Mouse (Mus musculus) megakaryocyte-erythroid progenitor cell, adult 5 weeks (primary cell): ENCODE data around the gene Zfp869. TPM values are rescaled to one million over a fixed set of nuclear protein-coding genes. Genes with fewer than 3 reads are reported as not detected.

ENCODE experiments used
- polyA plus RNA-seq: library from polyadenylated mRNA; stranded (reverse); fragments of >175 nt; gene quantifications from 2 replicates; pipeline ENCODE4 v1.2.3, GENCODE M21; 2012

The Zfp869 gene
- polyA plus RNA-seq: 1.2 and 2.9 TPM in 2 replicates

DNA sequence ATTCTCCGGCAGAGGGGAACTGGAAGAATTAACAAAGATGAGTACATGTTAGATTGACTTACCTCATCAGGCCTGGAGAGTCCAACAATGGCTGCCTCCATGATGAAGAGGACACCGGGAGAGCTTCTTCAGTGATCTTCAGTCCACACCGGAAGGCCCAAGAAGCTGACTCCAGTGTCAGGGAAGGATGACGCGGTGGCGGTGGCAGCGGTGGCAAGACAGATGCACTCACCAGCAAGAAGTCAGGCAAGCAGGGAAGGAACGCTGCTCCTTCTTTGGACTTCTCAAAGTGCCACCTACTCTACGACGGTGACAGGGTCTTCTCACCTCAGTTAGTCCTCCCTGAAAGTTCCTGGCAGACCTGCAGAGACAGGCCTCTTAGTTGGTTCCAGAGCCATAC lies at the start of gene Zfp869:
Gene Zfp869, minus strand, starts transcription at position 101 of the 400 bp plus-strand sequence.

GRCm38 (mm10) chr8:69749544-69750454 lies 39.3 kb upstream of the Zfp869 start, which contains the start of gene Zfp963:
Gene Zfp963, minus strand, starts transcription at chr8:69749970.

Other genes starting within 250 kb of the Zfp869 start
- not detected in 2 replicates for gene Gm7697, start 187.7 kb downstream of the Zfp869 start, polyA plus RNA-seq
- 3.8 and 4.9 TPM in 2 replicates for gene Zfp868, start 85.2 kb downstream of the Zfp869 start, polyA plus RNA-seq
- not detected in 2 replicates for gene Zfp964, start 56.2 kb downstream of the Zfp869 start, polyA plus RNA-seq
- gene Zfp963, start 39.2 kb upstream of the Zfp869 start, polyA plus RNA-seq: 0.34 and 1.2 TPM in 2 replicates
- gene Gm20422, start 64.2 kb upstream of the Zfp869 start, polyA plus RNA-seq: 1.1 and 2.0 TPM in 2 replicates
- gene Atp13a1, start 80.4 kb upstream of the Zfp869 start, polyA plus RNA-seq: 66.9 and 72.1 TPM in 2 replicates
- gene Zfp866, start 80.5 kb upstream of the Zfp869 start, polyA plus RNA-seq: 0.95 and 1.9 TPM in 2 replicates
- 55.4 and 65.7 TPM in 2 replicates for gene Gmip, start 98.0 kb upstream of the Zfp869 start, polyA plus RNA-seq
- 1.4 and 1.8 TPM in 2 replicates for gene Lpar2, start 111.7 kb upstream of the Zfp869 start, polyA plus RNA-seq
- 53.7 and 82.5 TPM in 2 replicates for gene Pbx4, start 121.8 kb upstream of the Zfp869 start, polyA plus RNA-seq
- gene Cilp2, start 177.0 kb upstream of the Zfp869 start, polyA plus RNA-seq: 0.23 and 0.24 TPM in 2 replicates
- gene Tssk6, start 191.5 kb upstream of the Zfp869 start, polyA plus RNA-seq: 2.6 and 4.7 TPM in 2 replicates
- gene Ndufa13, start 191.8 kb upstream of the Zfp869 start, polyA plus RNA-seq: 142 and 151 TPM in 2 replicates
- gene Yjefn3, start 192.0 kb upstream of the Zfp869 start, polyA plus RNA-seq: 1.4 and 2.5 TPM in 2 replicates